Mouse (Mus musculus) bone marrow, adult 2 months (tissue): Measurements from ENCODE around the gene Copa.

Experiments used
- CTCF ChIP-seq: fragments of 200-500 bp; IDR thresholded peaks from 2 replicates; pipeline ENCODE4 v1.5.1; 2011; ENCODE audit warnings: low read length, control low read depth; ENCODE audit not compliant: control insufficient read depth, insufficient read depth
- POLR2A ChIP-seq: fragments of 200-500 bp; IDR thresholded peaks from 2 replicates; pipeline ENCODE4 v1.6.1; 2011; ENCODE audit warnings: low read depth, mild to moderate bottlenecking, control low read depth, low read length, borderline replicate concordance; ENCODE audit not compliant: control insufficient read depth

DNA sequence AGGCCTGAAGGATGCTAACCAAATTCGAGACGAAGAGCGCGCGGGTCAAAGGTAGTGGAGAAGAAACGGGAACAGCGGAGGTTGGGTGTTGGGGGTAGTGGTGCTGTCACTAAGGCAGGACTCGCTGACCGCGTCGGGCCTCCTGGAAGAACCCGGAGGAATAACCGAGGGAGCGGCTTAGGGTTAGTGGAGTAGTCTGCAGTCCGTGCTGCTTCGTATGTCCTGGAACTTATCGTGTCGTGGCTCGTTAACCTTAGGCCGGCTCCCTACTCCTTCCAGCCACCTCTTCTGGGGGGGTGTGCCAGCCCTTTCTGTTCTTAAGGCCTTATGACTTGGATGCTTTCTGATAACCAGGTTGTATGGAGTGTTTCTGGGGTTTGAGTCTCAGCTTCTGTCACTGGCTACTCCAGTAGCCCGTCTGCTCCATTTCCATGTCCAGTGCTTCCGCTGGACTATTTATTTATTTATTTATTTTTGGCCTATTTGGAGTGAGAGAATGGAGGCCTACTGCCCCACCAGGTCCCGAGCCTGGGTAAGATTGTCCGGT, 643 bp downstream of the Copa start:
- TF ChIP-seq CTCF = no peak
- no peak for TF ChIP-seq POLR2A
